Mouse (Mus musculus): ENCODE measurements at regions not wholly inside any gene's neighbourhood (a gene's known extent, or its start where the extent isn't known, plus 50 kb on each side); places are given as distances from the start of the nearest gene placed in this dataset.

- TF ChIP-seq KAT2A (conservative IDR thresholded peaks at IDR 0.05; ENCODE audit: low read depth, low read length) (no peak), POLR2AphosphoS5 (IDR thresholded peaks at IDR 0.05; ENCODE audit: borderline replicate concordance, low read depth, low read length) (no peak), EP300 (IDR thresholded peaks at IDR 0.05; ENCODE audit: low read depth in 1 of 2, low read length in 2 of 2) (no peak), JUND (IDR thresholded peaks at IDR 0.05; ENCODE audit: low read depth, low read length) (no peak), E2F4 (IDR thresholded peaks at IDR 0.05; ENCODE audit: borderline replicate concordance, low read depth, low read length) (no peak), CTCF (IDR thresholded peaks at IDR 0.05 in 2 of 3, conservative IDR thresholded peaks at IDR 0.05 in 1 of 3; ENCODE audit: control insufficient read depth in 1 of 3, insufficient read depth in 1 of 3, low read depth in 2 of 3, low read length in 3 of 3, poor library complexity in 1 of 3, severe bottlenecking in 1 of 3) (no peak)
These were observed 526.6 kb downstream of the Ppargc1a start for GRCm38 (mm10) chr5:51040926-51041325.
